Mouse (Mus musculus) retina, postnatal 1 day (tissue): ENCODE measurements around the gene Idnk.

Experiments used
- DNase-seq: peaks from one replicate; pipeline ENCODE4 v3.0.0-alpha.2; 2012

Idnk gene

DNA sequence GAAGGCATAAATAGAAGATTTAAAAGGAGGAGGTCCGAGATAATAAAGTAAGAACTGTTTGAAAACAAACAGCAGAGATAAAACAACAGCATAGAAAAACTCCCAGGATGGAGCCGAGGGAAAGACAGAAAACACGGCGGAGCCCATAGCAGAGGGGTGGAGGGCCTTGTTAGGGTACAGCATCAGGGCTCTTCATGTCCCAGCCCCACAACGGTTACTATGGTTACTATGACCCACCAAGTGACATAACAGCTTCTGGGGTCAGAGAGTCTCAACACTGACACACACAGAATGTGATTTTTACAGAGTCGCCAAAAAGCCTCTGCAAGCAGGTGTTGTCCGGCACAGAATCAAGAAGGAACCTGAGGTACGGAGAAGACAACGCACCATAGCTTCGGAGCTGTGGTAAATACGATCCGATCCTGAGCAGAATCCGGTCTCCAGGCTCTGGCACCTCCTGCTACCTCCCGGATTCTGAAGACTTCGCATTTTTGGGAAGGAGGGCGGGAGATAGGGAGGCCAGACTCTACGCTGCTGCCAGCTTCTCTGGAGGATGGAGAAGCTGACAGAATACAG, 9.1 kb upstream of the Idnk start:
- DNase-seq: peak; percentile 92

DNA sequence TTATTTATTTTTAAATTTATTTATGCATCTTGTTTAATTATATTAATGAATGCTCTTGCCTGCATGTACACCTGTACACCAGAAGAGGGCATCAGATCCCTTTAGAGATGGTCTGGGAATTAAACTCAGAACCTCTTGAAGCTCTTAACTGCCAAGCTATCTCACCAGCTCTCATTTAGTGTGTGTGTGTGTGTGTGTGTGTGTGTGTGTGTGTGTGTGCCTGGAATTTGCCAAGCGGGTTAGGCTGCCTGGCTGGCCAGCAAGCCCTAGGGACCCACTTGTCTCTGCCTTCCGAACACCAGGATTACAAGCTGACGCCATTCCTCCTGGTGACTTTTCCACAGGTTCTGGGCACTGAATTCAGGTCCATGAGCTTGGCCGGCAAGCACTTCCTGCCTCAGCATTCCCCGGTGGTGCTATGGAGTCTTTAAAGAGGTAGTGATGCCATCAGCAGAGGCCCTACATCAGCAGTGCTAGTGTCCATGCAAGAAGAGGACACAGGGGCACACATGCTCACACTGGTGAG, 8.4 kb upstream of the Idnk start:
- peak; percentile 82 for DNase-seq

DNA sequence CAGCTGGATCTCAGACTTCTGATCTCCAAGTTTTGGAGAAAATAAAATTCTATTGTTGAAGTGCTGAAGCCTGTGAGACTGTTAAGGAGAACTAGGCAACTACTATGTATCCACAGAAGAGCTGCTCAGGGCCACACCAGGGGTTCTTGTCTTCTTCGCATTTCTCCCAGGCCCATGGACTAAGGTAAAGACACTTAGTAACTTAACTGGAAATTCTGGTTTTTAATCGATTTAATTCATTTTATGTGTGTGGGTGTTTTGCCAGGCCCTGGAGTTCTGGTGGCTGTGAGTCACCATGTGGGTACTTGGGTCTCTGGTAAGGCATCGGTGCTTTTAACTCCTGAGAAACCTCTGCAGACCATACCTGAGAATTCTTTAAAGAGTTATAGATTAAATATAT, 7.8 kb upstream of the Idnk start:
- no peak for DNase-seq

DNA sequence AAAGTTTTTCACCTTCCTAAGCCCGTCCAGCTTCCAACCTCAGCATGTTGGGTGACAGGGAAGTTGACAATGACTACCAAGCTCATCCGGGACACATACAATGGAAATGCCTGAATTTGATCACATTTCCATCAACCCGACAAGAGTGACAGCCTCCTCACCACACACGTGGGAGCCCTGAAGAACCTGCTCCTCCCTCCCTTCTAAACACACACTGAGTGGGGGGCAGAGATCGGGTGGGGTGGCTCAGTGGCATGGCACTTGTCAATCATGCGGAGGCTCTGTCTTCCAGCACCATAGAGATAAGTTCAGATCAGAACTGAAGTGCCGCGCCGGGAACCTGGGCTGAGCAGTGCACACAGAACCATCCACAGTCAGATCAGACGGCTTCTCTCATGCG, 7.0 kb upstream of the Idnk start:
- no peak for DNase-seq

DNA sequence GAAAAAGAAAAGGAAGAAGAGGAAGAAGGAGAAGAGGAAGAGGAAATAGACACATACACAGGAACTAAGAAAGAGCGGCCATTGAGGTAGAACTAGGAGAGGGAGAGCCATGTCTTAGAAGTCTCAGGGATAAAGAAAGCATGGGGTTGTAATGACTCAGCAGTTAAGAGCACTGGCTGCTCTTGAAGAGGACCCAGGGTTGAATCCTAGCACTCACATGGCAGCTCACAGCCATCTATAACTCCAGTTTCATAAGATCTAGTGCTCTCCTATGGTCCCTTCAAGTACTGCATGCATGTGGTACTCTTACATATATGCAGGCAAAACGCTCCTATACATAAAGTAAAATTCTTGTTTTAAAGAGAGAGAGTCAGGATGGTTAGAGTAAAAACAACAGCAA, 1.4 kb upstream of the Idnk start:
- DNase-seq: no peak

DNA sequence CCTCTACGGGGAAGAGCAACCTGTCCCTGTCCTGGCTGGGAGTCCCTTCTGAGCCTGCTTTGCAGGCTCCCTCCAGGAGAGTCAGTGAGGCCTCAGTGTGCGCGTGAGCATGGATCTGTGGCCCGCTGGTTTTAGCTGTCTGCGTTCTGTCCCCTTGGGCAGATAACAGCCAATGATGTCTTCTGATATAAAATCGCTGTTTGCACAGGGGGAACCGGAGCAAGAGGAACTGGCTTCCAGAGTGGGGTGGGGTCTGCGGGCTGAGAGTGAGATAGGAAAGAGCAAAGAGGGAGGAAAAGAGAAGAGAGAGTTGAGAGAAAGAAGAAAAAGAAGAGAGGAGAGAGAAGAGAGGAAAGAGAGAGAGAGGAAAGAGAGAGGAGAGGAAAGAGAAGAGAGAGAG, 413 bp upstream of the Idnk start:
- no peak for DNase-seq

DNA sequence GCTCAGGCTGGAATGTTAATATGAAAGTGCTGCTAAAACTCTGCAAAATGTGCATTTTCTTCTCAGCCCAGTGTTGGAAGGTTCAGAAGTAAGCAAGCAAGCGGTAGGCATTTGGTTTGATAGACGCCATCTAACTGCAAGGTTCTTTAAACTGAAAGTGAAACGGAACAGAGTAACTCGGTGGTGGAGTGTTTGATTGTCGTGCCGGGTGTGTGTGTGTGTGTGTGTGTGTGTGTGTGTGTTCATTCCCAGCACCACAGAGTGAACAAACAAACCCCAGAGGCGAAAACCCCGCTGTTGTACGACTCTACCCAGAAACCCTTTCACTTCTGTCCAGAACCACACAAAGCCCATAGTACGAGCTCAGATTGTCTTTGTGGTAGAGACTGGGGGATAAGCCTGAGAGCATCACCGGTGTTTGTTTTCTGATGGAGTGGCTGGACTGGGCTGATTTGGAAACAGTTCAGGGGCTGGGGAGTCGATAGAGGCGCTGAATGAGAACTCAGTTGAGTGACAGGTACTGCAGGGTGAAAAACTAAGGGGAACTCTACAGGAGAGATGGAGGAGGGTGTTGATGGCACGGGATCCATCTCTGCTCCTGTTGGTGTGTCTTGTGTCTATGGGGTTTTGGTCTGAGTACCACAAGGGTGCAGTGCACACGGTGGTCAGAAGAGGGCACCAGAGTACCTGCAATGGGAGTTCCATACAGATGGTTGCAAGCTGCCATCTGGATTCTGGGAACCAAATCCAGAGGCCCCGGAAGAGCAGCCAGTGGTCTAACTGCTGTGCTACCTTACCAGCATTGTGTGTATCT, 857 bp downstream of the Idnk start:
- DNase-seq: peak; percentile 95

DNA sequence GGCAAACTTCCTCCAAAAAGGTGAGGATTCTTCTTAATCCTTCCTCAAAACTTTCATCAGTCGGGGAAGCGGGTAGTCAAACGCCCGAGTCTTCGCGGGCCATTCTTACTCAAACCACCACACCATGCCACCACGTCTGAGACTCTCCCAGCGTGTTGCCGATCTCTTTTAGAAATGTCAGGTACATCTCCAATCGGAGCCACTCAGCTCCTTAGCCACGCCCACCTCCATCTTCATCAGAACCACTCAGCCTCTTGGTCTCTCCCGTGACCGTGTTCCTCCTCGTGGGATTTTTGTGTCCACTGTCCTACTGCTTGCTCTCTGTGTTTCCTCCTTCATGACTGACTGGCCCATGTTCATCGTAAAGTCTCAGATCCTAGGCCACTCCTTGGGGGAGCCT, 3.3 kb downstream of the Idnk start:
- no peak for DNase-seq

DNA sequence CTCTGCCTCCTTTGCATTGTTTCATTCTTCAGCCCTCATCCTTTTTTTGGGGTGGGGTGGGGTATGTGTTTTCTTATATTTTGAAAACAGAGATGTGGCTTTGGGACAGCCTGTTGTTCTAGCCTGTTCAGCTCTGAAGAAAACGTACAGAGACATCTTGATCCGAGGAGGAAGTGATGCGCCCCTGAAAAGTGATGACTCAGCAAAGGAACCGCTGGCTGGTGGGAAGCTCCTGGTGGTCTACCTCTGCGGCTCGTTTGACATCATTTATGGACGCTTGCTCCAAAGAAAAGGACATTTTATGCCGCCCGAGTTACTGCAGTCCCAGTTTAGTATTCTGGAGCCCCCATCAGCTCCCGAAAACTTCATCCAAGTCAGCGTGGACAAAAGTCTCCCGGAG, 5.9 kb downstream of the Idnk start:
- no peak for DNase-seq

DNA sequence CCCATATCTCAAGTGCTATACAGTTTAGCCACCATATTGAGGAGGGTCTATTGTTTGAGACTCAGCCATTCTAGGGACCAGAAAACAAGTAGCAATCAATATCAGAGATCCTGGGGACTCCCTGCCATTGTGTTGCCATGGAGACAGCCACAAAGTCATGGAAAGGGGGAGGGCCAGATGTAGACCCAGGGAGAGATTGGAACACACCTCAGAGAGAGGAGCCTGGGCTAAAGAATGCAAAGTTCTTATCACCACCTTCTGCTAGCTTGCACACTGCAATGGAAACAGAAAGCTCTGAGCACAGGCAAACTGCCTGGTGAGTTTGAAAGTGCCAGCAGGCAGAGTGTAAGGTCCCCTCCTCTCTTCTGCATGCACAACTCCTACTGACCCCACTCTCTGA, 10.7 kb downstream of the Idnk start:
- DNase-seq: no peak

DNA sequence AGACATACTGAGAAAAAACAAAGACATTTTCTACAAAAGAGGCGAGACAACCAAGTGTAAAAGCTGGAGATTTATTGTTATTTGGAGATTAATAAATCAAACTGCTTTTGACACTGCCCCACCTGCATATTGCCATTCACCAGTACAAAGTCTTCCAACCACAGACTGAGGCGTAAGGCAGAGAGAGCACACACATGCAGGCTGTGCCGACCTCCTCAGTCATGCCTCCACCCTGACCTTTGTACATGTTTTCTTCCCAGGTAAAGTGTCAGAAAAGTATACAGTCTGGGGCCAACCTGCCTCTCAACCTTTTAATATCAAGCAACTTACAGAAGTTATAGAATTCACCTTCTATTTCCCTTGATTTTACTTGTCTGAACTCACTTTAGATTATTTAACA, 18.7 kb downstream of the Idnk start:
- no peak for DNase-seq

DNA sequence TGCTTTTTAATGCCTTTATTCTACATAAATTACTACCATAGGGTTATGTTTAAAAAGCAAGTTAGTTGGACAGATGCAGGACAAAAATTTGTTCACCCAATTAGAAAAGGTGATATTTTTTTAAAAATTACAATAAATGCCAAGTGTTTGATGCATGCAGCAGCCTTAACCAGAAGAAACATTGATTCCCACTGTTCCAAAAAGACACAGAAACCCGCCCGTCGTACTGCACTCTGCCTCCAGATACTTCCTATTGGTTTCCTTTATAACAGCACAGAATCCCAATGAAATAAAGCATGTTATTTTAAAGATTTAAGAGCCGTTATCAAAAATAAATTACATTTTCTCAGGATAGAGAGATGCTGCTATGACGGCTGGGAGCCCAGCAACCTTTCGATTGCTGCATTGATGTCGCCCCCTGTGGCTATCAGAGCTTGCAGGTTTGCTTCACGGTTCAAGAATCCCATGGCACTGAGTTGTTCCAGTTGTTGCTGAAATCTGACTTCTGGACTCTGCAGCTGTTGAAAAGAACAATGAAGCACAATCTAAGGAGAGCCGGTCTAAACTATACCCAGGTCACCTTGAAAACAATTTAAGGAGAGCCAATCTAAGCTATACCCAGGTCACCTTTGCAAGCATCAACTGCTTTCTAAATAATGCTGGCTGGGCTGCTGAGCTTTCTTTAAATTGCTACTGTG, 20.2 kb downstream of the Idnk start:
- no peak for DNase-seq

DNA sequence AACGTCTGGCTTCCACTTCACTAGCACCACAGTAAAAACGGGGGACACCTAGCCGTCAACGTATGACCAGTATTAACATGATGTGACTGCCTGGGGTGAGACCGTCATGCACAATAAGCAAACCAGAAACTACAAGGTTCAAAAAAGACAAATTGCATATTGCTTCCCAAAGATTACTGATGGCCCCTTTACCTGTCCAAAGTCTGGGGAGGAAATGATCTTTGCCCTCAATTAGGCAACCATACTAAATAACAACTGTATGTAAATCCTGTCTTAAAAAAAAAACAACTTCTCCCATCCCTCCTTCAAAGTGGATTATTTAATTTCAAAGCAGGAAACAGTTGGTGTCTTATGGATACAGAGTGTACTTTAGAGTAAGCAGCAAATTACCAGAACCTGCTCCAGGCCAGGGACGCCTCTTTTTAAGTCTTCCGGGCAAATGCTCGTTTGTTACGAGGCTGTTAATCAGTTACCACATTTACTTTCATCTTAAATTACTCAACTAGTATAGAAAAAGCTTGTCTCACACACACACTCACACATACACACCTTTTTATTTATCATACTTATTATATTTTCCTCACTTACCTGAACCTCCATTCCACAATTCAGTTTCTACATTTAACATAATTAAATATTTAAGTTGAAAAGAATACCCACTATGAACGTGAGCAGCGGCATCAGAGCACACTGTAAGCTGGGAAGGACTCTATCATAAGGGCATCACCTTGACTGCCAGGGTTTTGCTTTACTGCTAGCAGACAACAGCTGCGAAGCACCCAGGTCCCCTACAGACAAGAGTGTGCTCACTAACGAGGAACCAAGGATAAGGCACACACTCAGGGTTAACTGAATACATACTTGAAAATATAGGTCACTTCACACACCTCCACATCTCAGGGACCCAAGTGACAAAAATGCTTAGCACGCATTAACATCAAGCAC, 24.4 kb downstream of the Idnk start:
- no peak for DNase-seq

DNA sequence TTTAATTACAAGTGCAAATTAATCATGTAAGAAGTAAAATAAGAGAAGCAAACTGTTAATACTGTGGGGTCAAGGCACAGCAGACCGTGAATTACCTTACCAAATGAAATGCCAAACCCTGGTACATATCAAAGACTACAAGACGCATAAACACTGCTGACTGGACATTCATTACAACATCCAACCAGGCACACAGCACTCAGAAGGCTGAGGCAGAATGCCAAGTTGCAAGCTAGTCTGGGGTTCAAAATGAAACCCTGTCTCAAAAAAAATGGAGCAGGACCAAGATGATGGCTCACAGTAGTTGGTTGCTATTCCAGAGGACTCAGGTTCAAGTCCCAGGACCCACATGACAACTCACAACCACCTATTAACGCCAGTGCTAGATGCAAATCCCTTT, 26.7 kb downstream of the Idnk start:
- no peak for DNase-seq

DNA sequence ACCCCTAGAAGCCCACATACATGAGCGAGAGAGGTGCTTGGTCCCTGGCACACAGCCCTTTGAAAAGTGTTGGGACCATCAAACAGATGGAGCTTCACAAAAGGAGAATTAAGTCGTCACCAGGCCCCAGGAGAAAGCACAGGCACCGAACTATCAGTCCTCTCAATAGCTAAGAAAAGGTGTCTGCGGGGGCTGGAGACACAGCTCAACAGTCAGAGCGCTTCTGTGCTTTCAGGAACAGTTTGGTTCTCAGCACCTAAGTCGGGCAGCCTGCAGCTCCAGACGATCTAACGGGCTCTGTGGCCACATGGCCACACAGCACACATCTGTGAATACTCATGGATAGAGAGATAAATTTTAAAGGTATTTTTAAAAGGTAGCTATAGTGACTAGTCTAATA, 28.8 kb downstream of the Idnk start:
- no peak for DNase-seq

DNA sequence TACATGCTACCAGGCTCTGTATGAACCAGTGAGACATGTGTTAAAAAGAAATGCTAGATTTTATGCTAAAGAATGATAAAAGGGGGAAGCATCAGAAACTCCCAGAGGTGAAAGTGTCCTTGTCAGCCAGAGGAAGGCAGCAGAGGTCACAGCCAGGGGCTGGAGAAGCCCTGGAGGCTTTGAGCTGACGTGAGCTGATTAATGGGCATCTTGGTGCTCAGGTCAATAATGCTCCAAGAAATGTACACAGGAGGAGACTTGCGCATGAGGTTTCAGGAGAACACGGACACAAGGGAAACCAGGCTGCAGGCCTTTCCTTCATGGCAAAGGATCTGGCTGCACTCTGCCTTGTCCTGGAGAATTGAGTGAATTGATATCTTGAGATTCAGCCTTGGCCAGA, 30.3 kb downstream of the Idnk start:
- DNase-seq: no peak

DNA sequence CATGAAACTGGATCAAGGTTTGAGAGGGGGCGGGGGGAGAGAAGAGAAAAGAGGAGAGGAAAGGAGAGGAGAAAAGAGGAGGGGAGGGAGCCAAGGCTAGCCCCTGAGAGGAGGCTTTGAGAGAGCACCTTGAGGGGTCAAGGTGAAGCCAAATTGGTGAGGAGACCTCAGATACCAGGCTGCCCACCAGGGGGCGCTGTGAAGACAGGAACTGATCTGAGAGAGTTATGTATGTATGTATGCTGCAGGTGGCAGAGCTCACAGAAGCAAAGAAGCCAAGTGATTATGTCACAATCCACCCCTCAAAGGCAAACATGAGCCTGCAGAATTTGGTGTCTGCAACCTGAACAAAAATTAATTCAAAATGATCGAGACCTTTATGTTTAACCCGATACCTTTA, 31.0 kb downstream of the Idnk start:
- peak; percentile 87 for DNase-seq

DNA sequence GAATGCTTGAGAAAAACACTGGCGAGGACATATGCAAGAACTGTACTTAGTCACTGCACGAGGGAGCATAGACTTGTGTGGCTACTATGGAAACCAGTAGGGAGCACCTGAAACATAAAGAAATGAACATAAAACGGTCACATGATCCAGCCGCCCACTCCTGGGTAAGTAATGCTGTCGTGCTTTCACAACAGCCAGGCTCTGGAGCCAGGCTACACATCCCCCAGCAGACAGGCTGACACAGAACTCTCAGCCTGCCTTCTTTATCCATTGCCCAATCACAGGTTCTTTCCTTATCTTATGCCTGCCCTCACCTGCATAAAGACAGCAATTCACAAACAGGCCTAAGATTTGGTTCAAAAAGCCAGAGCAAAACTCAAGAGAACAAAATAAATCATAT, 32.0 kb downstream of the Idnk start:
- DNase-seq: no peak

DNA sequence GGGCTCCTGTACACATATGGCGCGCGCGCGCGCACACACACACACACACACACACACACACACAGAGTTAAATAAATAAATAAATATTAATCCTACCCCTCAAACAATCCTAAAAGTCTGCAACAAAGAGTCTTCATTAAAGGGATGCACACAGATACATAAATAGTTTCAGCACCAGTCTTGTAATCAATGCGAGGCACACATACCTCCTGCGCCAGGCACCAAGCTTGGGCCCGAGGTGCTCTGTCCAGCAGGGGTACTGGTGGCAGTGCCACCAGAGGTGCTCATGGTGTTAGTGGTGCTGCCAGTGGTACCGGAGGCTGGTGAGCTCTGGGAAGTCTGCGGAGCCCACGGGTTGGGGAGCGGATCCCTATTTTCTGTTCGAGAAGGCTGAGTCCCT, 34.1 kb downstream of the Idnk start:
- DNase-seq: no peak

DNA sequence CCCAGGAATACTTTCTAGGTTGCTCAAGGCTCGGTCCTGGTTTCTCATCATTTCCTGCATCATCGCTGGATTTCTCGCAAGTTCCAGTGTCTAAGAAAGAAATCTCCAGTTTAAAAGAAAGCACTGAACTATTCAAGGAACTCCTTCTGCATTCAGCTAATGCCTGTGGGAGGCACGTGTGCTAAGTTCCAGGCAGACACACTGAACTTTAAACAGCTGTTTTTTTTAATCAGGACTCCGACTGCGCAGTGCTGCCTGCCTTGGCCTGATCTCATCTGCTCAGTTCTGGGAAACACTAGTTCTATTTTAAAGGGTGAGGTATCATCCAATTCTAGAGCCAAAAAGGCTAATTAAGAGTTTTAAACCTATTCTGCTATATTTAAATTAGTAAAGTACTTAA, 34.7 kb downstream of the Idnk start:
- no peak for DNase-seq

DNA sequence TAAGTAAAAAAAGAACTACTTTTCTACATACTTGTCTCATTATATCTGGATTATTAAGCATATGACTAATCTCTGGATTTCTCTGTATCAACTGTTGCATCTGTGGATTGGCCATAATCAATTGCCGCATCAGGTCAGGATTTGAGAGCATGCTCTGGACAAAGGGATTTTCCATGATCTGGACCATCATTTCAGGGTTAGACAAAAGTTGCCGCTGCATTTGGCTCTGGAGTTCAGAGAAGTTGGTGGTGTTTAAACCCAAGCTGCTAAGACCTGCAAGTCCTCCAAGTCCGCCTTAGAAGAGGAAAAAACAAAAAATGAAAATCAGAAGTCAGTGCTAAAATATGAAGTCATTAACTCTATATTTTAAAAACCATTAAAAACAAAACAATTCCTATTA, 35.8 kb downstream of the Idnk start:
- no peak for DNase-seq

DNA sequence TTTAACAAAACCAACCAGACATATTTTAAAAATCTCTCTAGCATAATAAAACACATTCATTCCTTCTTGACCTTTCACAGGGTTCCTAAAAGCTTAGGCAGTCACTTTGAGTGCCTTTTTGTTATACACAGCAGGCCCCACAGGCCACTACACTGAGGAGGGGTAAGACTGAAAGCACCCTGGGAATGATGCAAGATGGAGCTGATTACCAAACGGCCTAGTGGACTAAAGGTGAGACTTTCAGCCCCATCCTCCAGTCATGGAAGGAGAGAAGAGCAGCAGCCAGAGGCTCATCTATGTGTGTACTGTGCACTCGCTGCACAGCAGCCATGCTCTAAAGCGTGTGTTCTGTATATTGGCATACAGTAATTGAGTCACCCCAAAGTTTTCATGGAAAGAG, 37.5 kb downstream of the Idnk start:
- DNase-seq: no peak

DNA sequence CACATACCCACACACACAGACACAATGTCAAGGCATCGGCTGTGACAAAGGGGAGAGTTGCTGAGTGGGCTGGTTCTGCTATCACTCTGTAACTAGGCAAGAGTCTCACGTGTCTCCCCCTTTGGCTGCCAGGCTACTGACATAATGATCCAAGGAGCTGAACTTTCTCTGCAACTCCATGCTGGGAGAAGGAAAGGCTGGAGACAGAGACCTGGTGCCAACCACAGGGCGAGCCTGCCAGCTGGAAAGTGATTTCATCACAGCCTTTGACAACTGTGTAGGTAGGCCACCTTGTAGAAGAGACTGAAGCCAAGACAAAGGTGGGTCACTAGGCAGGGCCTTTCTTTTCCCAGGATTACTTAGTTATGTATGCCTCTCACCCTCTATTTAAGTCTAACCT, 39.8 kb downstream of the Idnk start:
- no peak for DNase-seq
